Mouse (Mus musculus): ENCODE measurements around the gene Gdpd3.

DNA sequence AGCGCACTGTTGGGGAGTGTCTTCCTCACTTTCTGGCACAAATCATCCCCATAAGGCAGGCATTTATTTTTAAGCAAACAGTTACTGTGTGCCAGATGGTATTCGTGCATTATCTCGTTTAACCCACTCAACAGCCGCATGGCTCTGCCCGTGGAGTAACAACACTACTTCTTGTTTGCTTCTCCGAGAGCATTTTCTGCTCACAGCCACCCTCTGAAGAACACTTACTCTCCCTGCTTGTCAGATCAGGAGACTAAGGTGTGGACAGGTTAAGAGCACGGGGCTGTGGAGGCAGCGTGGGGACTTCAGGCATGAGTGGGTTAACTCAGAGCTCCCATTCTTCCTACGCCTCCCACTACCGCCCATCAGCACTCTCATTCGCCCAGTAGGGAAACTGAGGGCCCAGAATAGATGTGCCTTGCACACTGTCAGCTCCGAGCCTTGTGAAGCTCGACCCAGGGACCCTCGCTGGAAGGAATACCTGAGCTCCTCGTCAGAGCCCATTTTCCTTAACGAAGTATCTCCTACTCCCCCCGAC, 3.6 kb upstream of the Gdpd3 start:
- TF ChIP-seq ETS1 (conservative IDR thresholded peaks at IDR 0.05; ENCODE audit: low read depth, low read length) (no peak), SMC3 (IDR thresholded peaks at IDR 0.05; ENCODE audit: low read depth, low read length) (no peak), POLR2A (IDR thresholded peaks at IDR 0.05; ENCODE audit: low read depth, low read length) (no peak), MXI1 (IDR thresholded peaks at IDR 0.05; ENCODE audit: low read depth, low read length) (no peak), ZKSCAN1 (IDR thresholded peaks at IDR 0.05; ENCODE audit: borderline replicate concordance, low read depth, low read length) (no peak), CHD2 (IDR thresholded peaks at IDR 0.05; ENCODE audit: low read length) (no peak), ZC3H11A (IDR thresholded peaks at IDR 0.05; ENCODE audit: low read depth, low read length) (no peak), CTCF (conservative IDR thresholded peaks at IDR 0.05 in 1 of 2, IDR thresholded peaks at IDR 0.05 in 1 of 2; ENCODE audit: low read depth in 2 of 2, low read length in 2 of 2) (no peak), MAFK (IDR thresholded peaks at IDR 0.05; ENCODE audit: insufficient replicate concordance, low read length) (no peak), HCFC1 (IDR thresholded peaks at IDR 0.05; ENCODE audit: low read depth, low read length) (no peak), EP300 (IDR thresholded peaks at IDR 0.05; ENCODE audit: low read length) (no peak), RCOR1 (conservative IDR thresholded peaks at IDR 0.05; ENCODE audit: low read depth, low read length) (no peak)

Measured in CH12.LX (cell line).